Mouse (Mus musculus) thymus, postnatal 36 days (tissue): ENCODE measurements around the gene Atg9b.
A peak's percentile ranks its signal among the peaks of the same experiment; 100 is the strongest.
"Not testable (repeated sequence)": the region's sequence is repeated elsewhere in the genome, so short reads cannot be mapped to it uniquely, and the experiment has no call there.

ENCODE experiments used
- DNase-seq, 2 experiments: peaks; one replicate each; pipeline ENCODE4 v3.0.0; 2022; ENCODE audit warnings: mixed read lengths in 2 of 2

Atg9b gene

DNA sequence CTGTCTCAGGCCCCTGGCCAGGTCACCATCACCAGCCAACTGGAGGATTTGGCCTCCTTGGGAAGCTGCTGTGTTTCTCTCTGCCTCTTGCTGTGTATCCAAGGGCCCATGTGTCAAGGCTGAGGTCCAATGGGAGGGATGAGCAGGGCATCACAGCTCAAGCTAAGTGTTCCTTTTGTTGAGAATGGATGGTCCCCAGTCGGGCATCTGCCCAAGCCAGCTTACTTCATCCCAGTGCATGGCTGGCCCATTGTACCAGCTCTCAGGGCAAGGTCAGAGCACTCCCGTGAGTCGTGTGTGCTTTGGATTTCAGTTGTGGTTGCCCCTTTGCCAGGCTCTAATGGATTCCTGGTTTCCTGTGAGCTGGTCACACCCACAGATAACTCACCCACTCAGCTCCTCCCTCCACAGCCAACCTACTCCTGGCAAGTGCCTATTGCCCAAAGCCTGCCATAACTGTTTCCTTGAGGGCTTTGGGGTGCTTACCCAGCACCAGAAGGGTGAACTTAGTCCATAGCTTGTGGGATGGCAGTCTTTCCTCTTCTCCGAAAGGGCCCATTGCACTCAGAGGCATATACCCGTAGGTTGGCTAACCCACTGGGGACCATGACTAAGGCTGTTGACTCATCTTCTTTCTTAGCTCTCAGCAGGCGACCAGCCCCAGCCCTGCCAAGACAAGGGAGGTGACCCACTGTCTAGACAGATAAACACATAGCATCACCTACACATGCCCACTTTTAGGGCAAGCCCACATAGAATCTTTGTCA, 12.8 kb upstream of the Atg9b start:
- DNase-seq: no peak

DNA sequence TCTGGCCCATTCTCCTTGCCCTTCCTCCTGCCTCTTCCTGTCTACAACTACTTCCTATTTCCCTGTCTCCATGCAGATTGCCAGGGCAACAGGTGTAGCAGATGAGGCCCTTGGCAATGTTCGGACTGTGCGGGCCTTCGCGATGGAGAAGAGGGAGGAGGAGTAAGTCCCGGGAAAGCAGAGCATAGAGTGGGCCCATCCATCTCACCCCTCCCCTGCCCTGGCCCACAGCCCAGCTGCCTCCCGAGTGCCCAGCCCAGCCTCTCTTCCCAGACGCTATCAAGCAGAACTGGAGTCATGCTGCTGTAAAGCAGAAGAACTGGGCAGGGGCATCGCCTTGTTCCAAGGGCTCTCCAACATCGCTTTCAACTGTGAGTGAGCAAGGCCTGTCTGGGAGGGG, 10.0 kb upstream of the Atg9b start:
- no peak for DNase-seq

DNA sequence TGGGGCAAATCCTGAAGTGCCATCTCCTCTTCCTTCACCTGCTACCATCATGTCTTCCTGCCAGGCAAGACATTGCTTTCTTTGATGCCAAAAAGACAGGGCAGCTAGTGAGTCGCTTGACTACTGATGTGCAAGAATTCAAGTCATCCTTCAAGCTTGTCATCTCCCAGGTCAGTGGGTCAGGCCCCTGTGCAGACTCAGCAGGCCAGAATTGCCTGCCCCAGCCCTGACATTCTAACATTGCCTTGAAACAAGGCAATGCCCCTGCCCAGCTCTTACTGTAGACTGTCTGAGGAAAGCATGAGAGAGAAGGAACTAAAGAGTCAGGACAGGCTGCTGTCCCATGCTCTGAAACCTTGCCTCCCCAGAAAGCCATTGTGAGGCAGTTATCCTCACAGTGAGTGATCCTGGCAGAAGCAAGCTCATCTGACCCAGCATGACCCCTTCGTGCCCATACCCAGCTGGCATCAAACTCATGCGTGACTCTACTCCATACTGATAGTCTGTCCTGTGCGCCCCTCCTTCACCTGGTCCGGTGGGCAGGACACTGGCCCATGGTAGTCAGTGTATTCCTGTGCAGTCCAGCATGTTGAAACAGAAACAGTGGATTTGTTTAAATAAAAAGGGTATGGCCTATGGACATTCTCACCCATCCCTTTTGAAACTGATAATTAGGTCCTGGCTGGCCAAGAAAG, 9.1 kb upstream of the Atg9b start:
- no peak for DNase-seq

DNA sequence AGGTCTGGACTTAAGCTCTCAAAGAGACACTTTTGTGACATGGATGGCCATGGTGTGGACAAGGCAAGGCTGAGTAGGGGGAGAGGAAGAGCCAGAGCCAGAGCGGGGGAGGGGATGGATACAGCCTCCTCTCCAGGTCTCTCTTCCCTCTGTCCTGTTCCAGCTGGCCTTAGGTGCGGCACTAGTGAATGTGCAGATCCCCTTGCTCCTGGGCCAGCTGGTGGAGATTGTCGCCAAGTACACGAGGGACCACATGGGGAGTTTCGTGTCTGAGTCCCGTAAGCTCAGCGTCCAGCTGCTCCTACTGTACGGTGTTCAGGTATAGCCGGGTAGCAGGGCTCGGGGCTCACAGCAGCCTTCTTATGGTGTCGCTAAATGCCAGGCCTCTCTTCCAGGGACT, 8.4 kb upstream of the Atg9b start:
- DNase-seq: no peak

DNA sequence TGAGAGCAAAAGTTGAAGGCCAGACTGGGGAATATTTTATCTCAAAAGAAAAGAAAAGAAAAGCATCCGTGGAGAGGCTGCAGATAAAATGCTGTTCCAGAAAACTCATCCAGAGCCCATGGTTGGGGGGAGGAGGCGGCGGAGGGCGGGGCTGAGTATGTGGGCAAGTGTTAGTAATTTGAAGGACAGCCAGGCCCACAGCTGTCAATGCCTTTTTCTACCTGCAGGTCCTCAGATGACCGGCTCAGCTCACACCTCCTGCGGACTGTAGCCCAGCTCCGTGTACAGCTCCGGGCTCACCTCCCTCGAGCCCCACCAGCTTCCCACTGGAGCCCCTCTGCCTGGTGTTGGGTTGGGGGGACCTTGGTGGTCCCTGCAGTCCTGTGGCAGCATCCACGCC, 7.7 kb upstream of the Atg9b start:
- no peak for DNase-seq

DNA sequence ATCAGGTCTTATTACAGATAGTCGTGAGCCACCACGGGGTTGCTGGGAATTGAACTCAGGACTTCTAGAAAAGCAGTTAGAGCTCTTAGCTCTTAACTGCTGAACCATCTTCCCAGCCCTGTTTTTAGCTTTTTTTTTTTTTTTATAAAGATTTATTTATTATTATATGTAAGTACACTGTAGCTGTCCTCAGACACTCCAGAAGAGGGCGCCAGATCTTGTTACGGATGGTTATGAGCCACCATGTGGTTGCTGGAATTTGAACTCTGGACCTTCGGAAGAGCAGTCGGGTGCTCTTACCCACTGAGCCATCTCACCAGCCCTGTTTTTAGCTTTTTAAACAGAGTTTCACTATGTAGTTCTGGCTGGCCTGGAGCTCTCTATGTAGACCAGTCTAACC, 4.3 kb upstream of the Atg9b start:
- DNase-seq: not testable (repeated sequence)

DNA sequence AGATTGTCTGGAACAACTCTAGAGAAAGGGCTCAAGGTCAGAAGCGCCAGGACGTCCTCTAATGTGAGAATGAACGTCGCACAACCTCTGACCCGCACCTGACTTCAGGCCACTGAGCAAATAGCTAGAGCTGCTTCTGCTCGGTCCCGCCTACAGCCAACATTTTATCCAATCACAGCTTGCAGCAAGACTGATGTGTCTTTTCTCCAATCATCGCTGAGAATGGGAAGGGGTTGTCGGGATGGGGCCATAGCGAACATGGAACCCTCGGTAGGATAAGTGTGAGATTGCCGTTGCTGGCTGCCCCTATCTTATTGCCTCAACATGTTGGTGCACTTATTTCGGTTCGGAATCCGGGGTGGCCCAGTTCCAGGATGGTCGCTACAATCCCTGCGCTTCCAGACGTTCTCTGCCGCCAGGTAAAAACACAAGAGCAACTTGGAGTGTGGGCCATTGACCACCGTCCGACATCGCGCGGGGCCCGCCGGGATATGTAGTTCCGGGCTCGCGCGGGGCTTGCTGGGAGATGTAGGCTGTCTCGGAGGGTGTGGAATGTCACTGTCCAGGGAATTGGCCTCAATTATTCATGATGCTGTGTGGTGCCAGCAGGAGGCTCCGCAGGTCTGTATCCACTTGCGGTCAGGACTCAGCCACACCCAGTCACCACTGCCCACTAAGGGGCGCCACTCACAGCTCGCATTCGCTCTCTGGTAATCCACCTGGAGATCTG, 2.4 kb upstream of the Atg9b start:
- DNase-seq: peak; percentile 88 to 92

DNA sequence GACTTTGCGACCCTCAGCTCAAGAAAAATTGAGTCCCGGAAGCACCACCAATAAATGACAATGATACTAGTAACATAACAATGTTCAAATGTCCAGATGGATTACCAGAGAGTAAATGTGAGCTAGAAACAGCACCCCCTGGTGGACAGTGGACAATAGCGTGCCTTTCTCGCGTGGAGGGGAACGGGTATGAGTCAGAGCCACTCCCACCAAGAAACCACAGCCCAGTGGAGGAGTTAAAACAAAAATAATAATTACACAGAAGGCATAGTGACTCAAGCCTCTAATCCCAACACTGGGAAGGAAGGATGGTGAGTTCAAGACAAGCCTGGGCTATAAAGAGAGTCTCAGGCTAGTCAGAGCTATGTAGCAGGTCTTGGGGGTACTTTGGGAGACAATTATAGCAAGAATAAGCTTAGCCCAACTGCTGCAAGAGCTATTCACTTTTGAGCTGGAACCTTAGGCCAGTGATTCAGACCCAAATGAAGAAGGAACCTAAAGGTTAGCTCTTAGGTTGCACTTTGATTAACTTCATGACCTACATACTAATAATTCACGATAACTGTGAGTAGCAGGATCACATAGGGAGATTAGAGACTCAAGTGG, 1.6 kb upstream of the Atg9b start, which contains the start of gene Abcb8:
Abcb8 (plus strand) TSS at position 272 of the 606 bp plus-strand sequence.
- DNase-seq: peak; percentile 79 to 81

DNA sequence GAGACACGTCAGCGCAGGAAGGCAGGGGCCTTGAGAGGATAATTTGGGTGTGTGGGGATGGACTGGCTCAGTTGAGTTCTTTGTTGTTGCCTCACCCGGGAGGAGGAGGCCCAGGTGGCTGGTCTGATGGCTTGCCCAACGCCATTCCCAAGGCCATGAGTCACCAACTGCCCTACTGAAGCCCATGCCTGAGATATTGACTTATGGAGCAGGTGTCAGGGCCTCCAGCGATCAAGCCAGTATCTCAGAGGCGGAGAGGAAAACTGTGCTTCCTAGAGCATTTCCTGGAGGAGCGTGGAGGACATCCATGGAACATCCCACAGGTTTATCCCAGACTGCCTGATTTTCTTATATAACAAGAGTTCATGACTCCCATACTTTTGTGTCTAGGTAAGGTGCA, 781 bp upstream of the Atg9b start:
- no peak for DNase-seq

DNA sequence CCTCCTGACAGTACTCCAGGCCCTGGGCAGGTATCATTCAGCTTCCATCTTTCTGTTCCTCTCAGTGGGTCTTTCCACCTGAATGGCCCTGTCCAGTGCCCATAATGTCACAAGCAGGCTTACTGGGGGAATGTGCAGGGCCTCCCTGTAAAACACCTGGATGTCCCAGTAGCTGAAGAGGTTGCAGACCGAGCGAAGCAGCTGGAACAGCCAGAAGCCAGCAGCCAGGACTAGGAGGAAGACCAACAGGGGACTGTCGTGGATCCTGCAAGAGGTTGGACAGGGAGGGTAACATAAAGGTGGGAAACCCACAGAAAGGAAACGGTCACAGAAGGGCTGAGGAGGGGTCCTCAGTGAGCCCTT, 2.3 kb downstream of the Atg9b start:
- DNase-seq: no peak

DNA sequence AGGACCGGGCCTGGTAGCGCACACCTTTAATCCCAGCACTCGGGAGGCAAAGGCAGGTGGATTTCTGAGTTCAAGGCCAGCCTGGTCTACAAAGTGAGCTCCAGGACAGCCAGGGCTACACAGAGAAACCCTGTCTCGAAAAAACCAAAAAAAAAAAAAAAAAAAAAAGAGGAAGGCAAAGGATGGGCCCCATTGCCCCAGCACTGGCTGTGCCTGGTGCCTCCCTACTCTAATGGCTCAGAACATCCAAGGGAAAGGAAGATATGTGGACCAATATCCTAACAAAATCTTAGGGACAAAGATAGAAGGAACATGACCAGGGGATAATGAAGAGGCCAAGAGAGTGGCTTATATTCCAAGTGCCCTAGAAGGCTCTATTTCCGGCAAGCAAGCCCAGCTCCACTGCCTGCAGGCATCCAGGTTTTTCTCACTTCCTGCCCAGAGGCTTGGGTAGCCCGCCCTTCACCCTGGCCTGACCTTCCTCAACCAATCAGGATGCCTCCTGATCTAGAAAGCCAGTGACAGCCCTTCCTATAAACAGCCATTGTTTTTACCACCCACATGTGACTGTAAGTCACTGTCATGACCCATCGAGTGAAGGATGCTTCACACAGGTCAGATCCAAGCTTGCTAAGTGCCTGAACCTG, 2.8 kb downstream of the Atg9b start:
- DNase-seq: peak; percentile 17 to 58

DNA sequence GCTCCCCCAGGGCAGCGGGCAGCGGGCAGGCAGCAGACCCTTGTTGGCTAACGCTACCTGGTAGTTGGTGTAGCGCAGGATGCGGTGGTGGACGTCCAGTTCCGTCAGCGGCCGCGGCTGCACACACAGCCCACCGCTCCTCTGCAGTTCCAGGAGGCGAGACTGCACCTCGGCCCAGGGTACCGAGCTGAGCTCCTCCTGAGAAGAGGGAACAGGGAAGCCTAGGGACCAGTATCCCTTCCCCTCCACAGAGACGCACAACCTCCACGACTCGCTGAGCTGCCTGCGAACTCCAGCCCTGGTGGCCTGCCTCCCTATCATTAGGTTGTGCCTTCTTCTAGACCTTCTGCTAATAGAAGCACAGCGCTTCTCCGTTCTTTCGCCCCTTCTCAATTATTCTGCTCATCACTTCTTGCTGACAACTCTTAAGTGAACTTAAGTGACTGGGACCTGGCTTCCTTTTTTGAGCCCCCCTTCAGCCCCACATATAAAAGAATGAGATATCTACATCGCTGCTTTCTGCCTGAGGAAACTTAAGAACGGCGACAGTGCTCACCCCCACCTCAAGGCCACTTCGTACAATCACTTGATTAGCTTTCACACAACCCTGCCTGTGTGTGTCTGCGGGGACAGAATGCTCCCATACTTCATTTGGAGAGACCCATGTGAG, 3.6 kb downstream of the Atg9b start:
- peak in 1 of 2 experiments; percentile 22 for DNase-seq

DNA sequence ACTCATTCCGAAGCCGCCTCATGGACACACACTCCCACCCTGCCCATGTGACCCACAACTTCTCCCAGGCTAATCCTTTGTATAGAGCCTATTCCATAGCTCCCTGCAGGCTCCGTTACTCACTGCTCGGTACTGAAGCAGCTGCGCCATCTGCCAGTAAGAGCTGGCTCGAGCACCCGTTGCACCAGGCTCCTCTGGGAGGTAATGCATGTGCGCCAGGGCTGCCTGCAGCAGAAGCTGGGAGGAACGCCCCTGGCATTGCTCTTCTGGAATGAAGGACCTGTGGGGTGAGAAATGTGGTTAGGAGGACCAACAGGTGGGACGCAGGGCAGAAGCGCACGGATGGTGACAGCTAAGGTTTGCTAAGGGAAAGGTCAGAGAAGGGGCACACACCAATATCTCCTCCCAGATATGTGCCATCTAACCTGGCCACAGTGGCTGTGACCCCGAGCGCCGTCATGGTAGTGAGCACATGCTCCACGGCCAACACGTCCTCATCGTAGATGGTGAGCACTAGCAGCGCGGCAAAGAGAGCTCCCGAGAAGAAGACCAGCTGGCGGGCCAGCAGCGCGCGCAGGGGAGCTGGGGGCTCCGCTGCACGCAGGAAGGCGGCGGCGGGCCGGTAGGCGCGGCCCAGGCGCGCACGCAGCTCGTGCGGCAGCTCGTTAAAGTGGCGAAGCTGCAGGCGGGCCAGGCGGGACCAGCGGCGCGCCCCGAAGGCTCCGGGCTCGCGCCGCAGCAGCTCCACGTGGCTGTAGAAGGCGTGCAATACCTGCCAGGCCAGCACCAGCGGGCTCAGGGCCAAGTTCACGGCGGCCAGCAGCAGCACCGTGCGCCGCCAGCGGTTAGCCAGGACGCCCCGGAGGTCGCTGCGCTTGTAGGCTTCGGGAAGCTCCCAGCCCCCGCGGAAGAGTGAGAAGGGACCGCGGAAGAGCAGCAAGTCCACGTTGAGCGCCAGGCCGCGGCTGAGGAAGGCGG, 4.4 kb downstream of the Atg9b start:
- peak; percentile 48 to 62 for DNase-seq

DNA sequence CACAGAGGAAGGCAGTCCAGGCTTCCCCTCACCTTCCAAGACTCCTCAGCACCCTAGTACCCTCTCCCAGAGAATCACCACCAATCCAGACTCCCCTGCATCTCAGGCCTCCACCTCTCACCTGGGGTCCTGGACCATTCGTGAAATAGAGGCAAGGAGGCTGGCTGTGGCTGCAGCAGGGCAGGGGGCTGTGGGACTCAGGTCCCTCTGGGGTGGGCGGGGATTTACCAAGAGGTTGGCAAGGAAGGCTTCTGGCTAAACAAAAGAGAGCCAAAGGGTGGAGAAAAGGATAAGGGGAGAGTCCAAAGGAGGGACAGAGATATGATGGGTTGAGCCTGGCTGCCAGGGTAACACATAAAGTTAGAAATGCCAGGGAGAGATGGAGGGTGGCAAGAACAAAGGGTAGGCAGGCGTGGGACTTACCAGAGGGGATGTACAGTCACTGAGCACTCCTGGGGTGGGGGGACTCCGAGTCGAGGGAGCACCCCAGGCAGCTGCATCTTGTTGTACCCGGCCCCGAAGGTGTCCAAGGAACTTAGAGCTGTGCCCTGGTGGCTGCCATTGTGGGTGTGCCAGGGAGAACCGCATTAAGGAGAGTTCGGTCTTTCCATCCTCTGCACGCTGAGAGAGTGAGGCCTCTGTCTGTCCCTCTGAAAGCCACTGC, 5.9 kb downstream of the Atg9b start:
- DNase-seq: no peak

DNA sequence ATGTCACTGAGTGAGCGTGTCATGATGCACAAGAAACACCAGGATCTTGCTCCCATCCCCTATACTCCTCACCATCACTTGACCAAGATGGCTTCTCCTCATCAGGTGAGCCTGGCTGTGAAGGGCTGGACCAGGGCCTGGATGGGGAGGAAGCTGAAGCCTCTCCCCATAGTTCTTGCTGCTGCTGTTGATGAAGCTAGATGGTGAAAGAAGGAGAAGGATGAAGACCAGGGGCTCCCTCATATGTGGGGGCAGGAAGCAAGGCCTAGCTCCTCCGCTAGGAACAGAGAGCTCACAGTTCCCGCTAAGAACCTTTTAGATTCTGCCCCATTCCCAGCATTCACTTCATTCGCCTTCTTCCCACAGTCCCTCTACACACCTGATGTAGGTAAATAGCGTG, 6.6 kb downstream of the Atg9b start:
- DNase-seq: no peak

DNA sequence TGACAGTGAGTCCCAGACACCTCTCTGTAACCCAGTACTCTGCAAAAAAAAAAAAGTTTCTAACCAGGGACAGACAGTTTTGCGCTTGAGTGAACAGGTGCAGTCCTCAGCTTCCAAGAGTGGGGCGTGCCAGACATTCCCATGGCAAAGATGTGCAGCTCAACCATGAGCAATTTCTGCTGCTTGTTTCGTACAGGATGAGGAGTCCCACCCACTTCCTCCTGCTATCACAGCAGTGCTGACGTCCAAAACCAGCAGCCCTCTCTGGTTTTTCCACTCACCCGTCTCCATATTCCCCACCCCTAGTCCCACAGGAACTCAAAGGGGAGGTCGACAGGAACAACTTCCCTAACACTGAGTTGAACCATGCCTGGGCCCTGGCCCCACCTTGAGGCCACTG, 7.5 kb downstream of the Atg9b start:
- no peak for DNase-seq

DNA sequence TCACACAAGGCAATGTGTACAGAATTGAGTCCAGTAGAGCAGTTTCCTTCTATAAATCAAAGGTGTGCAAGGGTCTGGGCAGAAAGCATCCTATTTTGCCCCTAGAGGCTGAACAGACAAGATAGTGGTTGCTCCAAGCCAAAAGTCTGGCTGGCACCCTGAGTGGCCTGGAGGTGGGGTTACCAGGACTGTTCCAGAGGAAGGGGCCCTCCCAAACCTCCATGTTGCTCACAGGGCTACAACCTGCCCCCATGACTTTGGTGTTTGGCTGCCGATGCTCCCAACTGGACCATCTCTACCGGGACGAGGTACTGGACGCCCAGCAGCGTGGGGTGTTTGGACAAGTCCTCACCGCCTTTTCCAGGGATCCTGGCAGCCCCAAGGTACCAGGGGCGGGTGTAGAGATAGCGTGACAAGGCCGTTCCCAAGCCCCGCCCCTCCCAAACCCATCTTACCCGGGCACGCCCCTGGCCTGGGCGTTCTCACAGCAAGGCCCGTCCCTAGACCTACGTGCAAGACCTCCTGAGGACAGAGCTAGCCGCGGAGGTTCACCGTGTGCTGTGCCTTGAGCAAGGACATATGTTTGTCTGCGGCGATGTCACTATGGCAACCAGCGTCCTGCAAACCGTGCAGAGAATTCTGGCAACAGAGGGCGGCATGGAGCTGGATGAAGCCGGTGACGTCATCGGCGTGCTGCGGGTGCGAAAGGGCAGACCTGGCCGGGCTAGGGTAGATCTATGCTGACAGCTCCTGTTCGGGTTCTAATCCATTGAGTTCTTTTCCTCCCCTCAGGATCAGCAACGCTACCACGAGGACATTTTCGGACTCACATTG, 8.7 kb downstream of the Atg9b start:
- peak; percentile 88 to 89 for DNase-seq

DNA sequence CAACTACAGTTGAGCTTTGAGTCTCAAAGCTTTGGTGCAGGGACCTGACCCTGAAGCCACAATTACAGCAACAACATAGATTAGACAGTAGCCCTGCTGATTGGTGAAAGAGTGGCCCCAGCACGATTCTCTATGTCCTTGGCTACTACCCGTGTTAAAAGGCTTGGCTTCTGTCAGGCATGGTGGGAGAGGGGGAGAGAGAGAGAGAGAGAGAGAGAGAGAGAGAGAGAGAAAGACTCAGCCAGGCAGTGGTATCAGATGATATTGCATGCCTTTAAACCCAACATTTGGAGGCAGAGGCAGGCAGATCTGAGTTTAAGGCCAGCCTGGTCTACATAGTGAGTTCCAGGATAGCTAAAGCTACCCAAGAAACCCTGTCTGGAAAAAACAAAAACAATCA, 10.0 kb downstream of the Atg9b start:
- no peak for DNase-seq

DNA sequence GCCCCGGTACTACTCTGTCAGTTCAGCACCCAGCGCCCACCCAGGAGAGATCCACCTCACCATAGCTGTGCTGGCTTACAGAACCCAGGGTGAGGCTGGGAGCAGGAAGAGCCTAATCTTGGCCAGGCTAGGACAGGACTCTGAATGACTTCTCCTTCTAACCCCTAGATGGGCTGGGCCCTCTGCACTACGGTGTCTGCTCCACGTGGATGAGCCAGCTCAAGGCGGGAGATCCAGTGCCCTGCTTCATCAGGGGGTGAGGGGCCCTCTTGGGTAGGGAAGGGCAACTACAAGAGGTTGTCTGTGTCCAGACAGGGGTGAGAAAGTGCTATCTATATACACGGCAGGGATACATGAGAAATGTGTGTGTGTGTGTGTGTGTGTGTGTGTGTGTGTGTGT, 10.5 kb downstream of the Atg9b start:
- DNase-seq: no peak

DNA sequence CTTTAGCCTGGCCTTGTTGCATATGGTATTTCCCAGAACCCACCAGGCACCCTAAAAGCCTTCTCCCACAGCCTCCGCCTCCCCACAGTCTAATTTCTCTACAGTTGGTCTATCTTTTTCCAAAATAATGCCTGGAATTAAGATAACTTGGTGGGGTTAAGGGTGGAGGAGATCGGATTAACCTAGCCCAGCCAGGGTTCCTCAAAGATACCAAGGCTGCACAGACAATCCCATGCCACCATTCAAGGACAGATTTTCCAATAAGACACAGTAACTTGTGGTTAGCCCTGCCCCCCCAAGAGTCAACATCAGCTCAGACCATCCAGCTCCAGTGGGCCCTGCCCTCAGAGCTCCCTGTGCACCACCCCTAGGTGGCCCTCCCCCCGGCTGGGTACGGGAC, 11.4 kb downstream of the Atg9b start:
- DNase-seq: no peak
